Mouse (Mus musculus): ENCODE measurements around the gene Ppfia1.

Ppfia1 gene

GRCm38 (mm10) chr7:144427460-144427859 lies 126.1 kb downstream of the Ppfia1 start:
- no peak for DNase-seq (ENCODE audit: low read depth, low spot score)

Data from skeletal muscle tissue, adult 2 months (tissue).